Mouse (Mus musculus): ENCODE measurements around the gene Zfp945. TPM values are rescaled to one million over a fixed set of nuclear protein-coding genes. Genes with fewer than 3 reads are reported as not detected.

The Zfp945 gene
- polyA plus RNA-seq, 1 experiment from 2014 or later: 28.9 TPM

Other genes with a start within 250 kb of the Zfp945 start
- gene Vmn2r113, start 75.8 kb upstream of the Zfp945 start, polyA plus RNA-seq (2016; fragmentation: Nextera tagmentation; extraction: Ambion mirVana): not detected in 2 replicates
- not detected in 2 replicates for gene Vmn2r-ps130, start 194.0 kb upstream of the Zfp945 start, polyA plus RNA-seq (2016; fragmentation: Nextera tagmentation; extraction: Ambion mirVana)